Mouse (Mus musculus): ENCODE results near the gene Itsn1.

Itsn1 gene

DNA sequence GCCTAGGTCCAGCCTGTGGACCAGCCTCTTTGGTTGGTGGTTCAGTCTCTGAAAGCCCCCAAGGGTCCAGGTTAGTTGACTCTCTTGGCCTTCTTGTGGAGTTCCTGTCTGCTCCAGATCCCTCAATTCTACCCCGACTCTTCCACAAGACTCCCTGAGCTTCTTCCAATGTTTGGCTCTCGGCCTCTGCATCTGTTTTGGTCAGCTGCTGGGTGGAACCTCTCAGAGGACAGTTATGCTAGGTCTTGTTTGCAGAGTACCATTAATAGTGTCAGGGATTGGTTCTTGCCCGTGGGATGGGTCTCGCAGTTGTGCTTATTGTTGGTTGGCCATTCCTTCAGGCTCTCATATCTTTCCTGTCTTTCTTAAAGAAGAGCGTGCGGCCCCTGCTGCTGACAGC lies 39.5 kb downstream of the Itsn1 start:
- no peak for DNase-seq (ENCODE audit: low read depth, low spot score)

DNA sequence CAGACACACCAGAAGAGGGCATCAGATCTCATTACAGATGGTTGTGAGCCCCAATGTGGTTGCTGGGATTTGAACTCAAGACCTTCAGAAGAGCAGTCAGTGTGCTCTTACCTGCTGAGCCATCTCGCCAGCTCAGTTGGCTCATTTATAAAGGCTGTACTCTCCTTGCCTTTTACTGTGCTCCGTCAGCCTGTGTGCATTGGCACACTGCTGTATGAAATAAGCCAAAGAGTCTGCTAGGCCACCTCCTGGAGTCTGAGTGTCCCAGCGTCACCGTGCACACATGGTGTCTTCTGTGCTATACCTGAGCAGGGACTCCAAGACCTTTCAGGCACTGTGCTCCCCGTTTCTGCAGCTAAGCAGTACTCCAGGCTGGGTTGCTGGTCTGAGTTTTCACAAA lies 40.8 kb downstream of the Itsn1 start:
- DNase-seq (ENCODE audit: low read depth, low spot score): no peak

DNA sequence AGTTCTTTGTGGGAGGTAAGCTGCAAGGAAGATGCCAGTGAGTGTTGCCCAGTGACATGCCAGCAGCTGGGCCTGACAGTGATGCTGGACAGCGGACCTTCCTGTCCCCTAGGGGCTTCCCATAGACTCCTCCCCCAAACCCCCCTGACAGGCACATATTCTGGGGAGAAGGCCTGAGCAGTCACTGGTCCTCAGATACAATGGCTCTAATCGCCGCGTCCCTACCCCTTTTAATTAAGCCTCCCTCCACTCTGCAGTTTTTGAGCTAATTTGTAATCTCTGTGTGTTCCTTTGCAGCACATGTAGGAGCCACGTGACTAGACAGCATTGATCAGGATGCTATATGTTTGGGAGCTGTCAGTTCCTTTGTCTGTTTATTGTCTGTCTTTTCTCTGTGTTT lies 41.6 kb downstream of the Itsn1 start:
- DNase-seq (ENCODE audit: low read depth, low spot score): no peak

DNA sequence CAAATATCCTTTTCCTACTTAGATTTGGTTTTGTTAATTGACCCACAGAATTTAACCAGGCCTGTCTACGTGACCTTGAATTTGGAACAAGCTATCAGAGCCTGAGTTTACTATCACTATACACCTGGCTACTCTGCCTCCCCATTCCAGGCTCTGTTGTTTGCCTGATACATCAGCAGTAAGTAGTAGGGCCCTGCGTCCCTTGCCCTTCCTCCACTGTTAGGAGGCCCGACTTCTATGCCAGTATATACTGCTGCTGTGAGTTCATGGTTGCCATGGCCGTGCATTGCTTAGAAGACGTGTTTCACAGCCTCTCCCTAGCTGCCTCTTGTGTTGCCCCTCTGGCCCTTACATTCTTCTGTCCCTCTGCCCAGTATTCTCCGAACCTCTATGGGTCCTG lies 42.3 kb downstream of the Itsn1 start:
- DNase-seq (ENCODE audit: low read depth, low spot score): no peak

DNA sequence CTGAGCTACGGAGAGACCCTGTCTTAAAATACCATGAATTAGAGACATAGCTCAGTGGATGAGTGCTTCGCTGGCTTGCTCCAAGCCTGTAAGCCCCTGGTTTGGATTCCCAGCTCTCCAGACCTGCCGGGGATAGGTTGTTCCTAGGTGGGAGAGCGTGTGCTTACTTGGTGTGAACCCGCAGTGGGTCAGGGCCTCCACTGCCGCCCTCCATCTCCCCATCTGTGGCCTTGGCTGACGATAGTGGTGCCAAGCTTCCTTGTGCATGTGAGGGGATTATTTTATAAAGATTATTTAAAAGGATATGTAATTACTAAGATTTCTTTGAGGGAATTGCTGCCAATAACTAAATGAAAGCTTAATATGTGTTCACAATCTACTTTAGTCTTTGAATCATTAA lies 43.5 kb downstream of the Itsn1 start:
- DNase-seq (ENCODE audit: low read depth, low spot score): no peak

DNA sequence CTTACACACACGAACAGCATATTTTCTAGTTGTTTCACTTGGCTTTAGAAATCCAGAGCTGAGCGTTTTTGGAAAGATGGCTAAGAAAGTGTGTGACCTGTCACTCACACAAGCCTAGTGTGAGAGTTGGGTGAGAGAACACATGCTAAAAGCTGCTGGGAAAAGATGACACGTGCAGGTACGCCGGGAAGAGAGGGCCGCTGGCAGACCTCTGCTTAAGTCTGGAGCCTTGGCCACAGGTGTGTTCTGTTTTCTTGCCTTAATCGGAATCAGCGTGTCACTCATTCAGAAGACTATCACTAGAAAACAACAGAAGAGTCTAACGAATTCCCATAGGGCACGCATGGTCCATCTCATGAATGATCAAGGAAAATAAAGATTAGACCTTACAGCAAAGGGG lies 50.5 kb downstream of the Itsn1 start:
- DNase-seq (ENCODE audit: low read depth, low spot score): no peak

DNA sequence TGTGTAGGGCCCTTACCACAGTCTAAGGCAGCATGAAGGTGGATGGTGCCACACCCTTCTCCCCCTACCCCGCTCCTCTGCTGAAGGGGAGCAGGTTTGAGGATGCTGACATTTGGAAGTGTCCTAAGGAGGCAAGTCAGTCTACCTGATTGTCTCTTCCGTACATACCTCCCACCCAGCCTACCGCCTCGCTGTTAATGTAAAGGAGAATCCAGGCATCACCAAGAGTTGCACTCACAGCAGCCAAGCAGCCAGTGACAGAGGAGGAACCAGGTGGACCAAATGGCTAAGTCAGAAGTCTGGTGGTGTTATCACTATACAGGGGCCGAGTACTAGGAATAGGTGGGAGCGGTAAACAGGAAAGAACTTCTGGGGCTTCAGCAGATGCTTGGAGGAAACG lies 51.1 kb downstream of the Itsn1 start:
- no peak for DNase-seq (ENCODE audit: low read depth, low spot score)

DNA sequence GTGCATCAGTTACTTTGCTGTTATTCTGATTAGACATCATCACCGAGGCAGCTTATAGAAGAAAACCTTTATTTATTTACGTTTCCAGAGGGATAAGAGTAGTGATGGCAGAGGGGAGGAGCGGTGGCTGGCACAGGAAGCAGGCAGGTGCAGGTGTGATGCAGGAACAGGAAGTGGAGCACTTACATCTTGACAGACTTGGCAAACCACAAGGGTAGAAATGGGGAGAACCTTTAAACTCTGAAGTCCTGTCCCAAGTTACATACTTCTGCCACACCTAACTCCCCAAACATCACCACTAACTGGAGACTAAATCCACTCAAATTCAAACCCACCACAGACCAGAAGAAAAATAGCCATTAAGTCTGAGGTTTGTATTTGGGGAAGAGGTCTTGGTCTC lies 51.7 kb downstream of the Itsn1 start:
- DNase-seq (ENCODE audit: low read depth, low spot score): no peak

DNA sequence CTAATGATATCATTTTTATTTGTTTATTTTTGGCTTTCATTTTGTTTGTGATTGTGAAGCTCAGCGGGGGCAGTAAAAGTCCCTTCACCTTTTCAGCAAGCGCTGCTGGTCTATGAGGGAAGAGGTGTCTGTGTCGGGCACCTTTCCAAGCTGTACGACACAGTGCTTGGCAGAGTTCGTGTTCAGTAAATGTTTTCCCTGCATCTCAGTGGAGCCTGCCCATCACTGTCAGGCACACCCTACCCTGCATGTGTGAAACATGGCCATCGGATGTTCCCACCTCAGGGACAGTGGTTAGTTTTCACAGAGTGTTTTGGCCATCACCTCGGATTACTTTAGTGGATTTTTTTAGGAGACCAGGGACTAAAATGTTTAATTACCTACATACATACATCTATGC lies 54.1 kb downstream of the Itsn1 start:
- DNase-seq (ENCODE audit: low read depth, low spot score): no peak

DNA sequence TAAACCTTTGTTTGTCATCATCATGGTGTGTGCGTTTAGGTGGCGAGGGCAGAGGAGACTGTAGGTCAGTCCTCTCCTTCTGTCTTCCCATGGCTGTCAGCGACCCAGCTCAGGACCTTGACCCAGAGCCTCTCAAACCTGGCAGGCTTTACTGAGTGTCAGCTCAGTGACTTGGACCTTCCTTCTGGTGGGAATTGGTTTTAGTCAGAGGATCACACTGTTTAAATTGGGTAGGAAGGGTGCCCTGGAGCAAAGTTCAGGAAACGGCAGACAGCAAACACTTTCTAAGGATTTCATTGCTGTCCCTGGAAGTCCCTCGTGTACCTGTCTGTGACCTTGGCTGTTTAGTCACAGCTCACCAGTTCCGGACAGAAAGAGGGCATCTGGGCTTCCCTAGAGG lies 55.2 kb downstream of the Itsn1 start:
- DNase-seq (ENCODE audit: low read depth, low spot score): no peak

DNA sequence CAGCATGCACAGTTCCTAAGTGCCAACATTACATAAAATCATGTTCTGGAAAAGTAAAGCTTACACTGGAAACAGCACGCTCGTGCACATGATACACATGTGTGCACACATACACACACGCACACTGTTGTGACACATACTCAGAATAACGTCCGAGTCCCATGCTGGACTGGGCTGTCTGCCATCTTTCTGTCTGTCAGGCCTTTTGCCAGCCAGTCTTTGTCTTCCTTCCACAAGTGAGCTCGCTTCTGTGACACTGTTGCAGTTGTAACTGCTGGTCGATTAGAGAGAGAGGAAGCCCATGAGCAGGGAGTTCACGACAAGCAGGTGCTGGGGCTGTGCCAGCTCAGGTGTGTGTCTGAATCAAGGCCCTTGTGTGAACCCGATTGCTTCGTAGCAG lies 57.3 kb downstream of the Itsn1 start:
- no peak for DNase-seq (ENCODE audit: low read depth, low spot score)

DNA sequence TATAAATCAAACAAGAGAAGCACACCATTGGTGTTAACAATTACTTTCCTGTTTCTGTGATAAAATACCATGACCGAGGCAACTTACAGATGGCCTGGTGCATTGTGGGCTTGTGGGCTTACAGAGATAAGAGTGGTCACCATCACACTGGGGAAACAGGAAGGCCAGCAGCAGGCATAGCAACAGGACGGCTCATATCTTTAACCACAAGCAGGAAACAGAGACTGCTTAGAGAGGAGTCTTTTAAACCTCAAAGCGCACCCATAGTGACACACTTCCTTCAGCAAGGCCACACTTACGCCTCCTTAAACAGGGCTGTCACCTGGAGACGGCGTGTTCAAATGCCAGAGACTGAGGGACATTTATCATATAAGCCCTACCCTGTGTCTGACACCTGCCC lies 60.6 kb downstream of the Itsn1 start:
- no peak for DNase-seq (ENCODE audit: low read depth, low spot score)

DNA sequence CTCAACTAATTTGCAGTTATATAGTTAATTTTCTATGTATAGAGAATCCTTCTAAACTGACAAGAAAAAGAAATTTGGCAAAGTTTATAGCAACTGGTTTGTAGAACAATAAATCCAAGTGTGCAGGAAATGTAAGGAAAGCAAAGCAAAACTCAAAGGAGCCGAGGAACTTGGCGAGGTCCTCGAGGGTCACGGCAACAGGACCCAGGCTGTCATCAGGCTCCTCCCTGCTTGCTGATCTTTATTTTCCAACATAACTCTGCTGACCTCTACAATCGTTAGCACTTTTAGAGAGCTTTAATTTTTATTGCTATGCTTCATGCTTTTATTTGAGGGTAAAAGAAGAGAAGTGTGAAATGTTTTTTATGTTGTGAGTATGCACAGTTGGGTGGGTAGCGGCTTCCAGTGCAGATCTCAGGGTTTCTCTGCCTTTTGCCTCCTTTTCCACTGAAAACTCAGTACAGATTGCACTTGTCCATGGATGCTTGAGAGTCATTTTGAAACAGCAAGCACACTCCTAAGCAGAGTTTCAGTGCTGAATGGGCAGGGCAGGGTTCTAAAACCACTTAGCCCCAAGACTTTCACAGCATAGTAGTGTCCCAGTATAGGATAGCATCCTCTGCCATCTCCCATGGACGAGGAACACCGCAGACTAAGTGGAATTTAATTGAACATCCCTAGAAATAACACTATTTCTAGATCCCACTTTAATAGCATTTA lies 63.6 kb downstream of the Itsn1 start:
- DNase-seq (ENCODE audit: low read depth, low spot score): no peak

DNA sequence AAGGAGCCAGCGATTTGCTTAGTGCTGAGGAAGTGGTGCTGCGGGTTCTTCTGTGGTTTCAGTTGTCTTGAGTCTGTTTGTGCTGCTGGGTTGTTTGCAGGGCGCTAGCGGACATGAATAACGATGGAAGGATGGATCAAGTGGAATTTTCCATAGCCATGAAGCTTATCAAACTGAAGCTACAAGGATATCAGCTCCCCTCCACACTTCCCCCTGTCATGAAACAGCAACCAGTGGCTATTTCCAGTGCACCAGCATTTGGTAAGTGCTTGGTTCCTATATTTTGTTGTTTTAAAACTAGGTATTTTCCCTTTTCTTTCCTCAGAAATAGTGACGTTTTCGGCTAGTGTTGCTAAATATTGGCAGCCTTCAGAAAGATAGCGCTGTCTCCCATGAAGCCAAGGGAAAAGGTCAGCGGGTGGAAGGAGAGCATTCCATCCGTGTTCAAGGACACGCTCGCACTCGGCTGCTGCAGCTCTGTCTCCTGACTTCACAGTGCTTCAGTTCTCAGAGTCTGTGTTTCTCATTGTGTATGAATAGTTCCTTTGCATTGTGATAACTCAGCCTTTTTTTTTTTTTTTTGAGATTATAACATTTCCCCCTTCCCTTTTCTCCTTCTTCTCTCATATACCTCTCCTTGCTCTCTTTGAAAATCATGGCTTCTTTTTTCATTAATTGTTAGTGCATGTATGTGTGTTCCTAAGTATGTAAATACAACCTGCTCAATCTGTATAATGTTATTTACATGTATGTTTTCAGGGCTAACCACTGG lies 64.6 kb downstream of the Itsn1 start:
- no peak for DNase-seq (ENCODE audit: low read depth, low spot score)

DNA sequence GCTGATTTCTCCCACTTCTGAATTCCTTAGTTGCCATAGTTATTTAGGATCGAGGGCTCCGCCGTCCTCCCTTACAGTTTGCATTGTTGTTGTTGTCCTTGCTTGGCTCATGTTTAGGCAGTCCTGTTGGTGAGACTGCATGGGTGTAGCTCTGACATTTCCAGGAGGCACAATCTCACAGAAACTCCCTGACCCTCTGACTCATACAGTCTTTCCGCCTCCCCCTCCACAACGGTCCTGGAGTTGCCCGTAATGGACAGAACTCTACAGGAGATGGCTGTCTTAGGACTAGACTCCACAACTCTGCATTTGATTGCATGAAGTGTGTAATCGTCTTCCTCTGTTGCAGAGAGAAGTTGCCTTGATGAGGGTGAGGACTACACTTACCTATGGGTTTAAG lies 65.2 kb downstream of the Itsn1 start:
- no peak for DNase-seq (ENCODE audit: low read depth, low spot score)

DNA sequence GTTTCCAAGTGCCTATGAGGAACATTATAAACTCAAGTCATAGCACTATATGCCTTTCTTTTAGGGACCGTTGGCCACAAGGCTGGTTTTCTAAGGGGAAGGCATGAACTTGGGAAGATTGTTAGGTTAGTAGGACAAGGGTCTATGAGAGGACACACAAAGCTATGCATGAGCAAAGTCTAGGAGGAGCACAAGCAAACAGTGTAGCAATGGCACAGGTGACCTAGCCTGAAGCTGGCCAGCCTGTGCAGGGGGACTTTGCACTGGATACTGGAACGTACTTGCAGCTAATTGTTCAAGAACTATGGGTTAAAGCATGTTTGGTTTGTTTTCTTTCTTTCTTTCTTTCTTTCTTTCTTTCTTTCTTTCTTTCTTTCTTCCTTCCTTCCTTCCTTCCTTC lies 66.0 kb downstream of the Itsn1 start:
- no peak for DNase-seq (ENCODE audit: low read depth, low spot score)

DNA sequence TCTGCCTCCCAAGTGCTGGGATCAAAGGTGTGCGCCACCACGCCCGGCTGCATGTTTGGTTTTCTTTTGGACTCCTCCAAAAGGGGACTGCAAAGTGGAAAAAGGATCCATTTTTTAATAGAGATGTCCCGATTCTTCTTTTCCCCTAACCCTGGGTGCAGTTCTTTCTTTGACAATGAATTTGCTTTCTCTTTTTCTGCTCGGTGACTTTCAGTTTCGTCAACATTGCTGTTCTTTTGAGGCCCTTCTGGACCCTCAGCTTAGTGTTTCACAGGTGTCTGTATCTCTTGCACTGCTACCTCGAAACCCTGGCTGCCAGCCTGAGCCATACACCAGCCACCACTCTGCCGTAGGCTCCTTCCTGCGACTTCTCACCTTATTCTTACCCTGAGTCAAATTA lies 66.5 kb downstream of the Itsn1 start:
- DNase-seq (ENCODE audit: low read depth, low spot score): no peak

DNA sequence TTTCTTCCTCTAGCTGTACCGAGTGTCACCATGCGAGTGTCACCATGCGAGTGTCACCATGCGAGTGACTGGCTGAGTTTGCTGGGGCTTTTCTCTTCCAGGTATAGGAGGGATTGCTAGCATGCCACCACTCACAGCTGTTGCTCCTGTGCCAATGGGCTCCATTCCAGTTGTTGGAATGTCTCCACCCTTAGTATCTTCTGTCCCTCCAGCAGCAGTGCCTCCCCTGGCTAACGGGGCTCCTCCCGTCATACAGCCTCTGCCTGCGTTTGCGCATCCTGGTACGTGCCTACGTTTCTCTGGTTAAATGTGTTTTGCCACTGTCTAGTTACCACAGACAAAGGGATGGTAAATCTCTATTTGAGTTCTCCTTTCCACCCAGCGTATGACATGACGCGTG lies 72.3 kb downstream of the Itsn1 start:
- no peak for DNase-seq (ENCODE audit: low read depth, low spot score)

DNA sequence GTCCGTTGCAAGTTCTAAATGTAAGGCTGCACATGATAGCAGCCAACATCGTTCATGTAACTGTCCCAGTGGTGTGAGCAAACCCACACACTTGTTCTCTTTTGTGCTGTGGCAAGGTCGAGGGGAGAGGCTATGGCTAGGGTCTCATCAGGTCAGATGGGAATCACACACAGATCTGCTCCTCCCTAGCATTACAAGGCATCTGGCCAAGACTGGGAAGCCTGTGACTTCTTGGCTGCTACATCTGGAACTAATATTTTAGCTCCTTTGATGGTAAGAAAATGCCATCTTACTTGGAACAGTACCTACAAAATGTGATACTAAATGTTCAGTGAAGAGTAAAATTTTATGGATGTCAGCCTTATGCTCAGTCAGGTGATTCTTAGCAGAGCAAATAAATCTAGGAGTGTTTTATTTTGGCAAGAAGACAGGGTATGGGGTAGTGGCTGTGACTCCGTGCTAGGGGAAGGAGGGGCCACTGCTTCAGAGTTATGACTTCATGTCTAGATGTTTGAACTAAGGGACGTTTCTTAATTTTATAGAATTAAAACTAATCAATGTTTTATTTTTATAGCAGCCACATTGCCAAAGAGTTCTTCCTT lies 73.5 kb downstream of the Itsn1 start:
- DNase-seq (ENCODE audit: low read depth, low spot score): no peak

DNA sequence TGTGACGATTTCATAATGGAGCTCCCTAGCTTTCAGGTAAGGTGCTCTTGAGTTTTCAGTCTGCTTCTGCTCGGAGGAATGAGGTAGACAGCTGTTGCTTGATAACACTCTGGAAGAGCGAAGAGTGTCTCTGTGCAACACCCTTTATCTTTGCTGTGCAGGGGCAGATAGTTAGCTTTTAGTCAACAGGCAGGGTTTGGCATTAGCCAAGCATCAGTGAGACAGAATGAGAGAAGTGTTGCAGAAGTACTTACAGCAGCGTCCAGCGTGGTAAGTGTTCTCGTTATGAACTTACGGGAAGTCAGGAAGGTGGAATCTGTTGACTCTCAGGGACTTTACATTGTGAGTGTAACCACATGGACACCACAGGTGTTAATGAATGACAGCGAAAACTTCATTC lies 75.3 kb downstream of the Itsn1 start:
- peak; percentile 89 for DNase-seq (ENCODE audit: low read depth, low spot score)

DNA sequence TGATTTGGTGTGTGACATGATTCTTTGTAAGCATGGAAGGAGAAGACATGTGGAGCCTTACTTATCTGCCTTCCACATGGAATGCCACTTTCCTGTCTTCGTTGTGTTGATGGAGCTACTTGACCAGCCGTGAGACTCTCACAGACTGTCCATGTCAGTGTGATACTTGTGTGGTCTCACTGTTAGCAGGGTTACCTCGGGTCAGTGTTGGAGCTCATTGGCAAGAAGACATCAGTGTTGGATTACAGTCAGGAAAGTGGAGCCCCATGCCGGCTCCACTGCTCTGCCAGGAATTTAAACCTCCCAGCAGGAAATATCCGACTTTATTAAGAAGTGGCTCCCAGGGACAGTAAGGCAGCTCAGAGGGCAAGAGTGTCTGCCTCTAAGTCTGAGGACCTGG lies 75.8 kb downstream of the Itsn1 start:
- peak; percentile 42 for DNase-seq (ENCODE audit: low read depth, low spot score)

DNA sequence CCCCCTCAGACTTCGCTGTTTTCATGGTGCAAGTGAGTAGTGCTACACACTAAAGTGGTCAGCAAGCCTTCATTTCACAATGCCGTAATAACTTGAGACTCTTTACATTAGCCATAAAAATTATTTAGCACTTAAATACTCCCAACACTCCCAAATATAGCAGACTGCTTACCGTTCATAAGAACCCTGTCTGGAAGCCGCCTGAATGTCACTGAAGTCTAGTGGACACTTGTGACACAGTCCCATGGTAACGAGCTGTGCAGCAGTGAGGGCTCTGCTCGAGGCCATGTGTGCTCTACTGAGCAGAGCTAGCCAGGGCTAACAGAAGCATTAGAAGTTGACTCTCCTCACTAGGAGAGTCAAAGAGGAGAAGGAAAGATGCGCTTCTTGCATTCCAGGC lies 81.2 kb downstream of the Itsn1 start:
- no peak for DNase-seq (ENCODE audit: low read depth, low spot score)

DNA sequence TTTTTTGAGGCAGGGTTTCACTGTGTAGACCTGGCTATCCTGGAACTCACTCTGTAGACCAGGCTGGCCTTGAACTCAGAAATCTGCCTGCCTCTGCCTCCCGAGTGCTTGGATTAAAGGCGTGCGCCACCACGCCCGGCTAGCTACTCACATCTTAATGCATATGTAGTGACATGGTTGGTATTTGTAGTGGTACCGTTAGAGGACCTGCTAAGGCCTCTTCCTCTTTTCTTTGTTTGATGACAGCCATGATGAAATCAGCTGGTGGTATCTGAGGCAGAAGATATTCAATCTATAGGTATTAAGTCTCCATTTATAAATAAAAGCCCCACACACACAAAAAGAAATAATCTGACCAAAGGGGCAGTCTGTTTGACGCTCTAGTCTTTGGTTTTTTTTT lies 82.3 kb downstream of the Itsn1 start:
- no peak for DNase-seq (ENCODE audit: low read depth, low spot score)

Measured in c-Kit-negative CD71-positive TER-119-positive erythroid progenitor cells, embryonic 14.5 days (primary cell).